ENCODE assay signal across 8 mouse cellular contexts in the genomic region with DNA sequence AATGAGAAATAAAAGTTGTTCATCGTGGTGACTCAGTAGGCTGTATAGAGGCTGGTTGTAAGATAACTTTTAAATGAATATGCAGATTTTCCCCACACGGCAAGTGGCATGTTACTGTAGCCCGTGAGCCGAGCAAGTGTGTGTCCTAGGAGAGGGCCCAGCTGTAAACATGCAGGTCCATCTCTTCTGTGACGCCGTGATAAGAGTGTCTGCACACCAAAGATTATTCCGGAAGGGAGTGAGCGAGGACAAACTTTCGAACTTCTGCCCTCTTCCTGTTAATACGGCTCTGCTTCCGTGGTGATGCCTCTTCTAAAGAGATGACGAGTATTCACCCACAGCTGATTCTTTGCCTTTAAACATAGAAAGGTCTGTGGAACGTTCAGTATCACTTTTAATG. TPM values are rescaled to one million over a fixed set of nuclear protein-coding genes. Genes with fewer than 3 reads are reported as not detected.
A peak's percentile ranks its signal among the peaks of the same experiment; 100 is the strongest.
DNase-seq lines count a peak whose midpoint lies in the region; ATAC-seq and TF ChIP-seq lines count a peak whose summit lies in the region.

No protein-coding gene starts in this region.

- H3K36me3 ChIP-seq in heart, embryonic 14.5 days (ENCODE audit: control insufficient read depth, insufficient read depth, low read length) = no peaks in the 10 kb centered on the region
- no peaks in the 10 kb centered on the region for H3K36me3 ChIP-seq in limb, embryonic 14.5 days (ENCODE audit: control insufficient read depth, insufficient read depth, low read length)

- H3K4me3 ChIP-seq in heart, embryonic 14.5 days (ENCODE audit: control insufficient read depth in 1 of 2, insufficient read depth in 1 of 2, low read depth in 1 of 2, low read length in 2 of 2) = no peak overlapping the region
- peak overlapping the region; percentile 61; the same call in 1 of the 2 replicates for H3K4me3 ChIP-seq in cortical plate, adult 2 months (ENCODE audit: insufficient read depth, low read length)
- H3K4me3 ChIP-seq in limb, embryonic 14.5 days (replicated peaks; ENCODE audit: low read length) = peak overlapping the region; percentile 80

- H3K9ac ChIP-seq in heart, embryonic 14.5 days (ENCODE audit: low read length) = peak overlapping the region; percentile 86
- peak overlapping the region; percentile 67; the same call in 1 of the 2 replicates for H3K9ac ChIP-seq in limb, embryonic 14.5 days (ENCODE audit: low read depth, low read length, severe bottlenecking)

- TF ChIP-seq CTCF in cortical plate, adult 2 months (IDR thresholded peaks at IDR 0.05; ENCODE audit: extremely low read depth, insufficient read depth, low read length) = no peak

- H3K27me3 ChIP-seq in heart, embryonic 14.5 days (ENCODE audit: control insufficient read depth, insufficient read depth, low read length) = no peaks in the 10 kb centered on the region
- H3K27me3 ChIP-seq in limb, embryonic 14.5 days (ENCODE audit: control insufficient read depth, insufficient read depth, low read length) = no peaks in the 10 kb centered on the region

- WGBS in heart, embryonic 14.5 days = 54% methylated on average over 13 of the region's 13 CpGs
- WGBS in limb, embryonic 14.5 days = 82% methylated on average over 13 of the region's 13 CpGs

- peaks cover 2 to 11% of the 10 kb centered on the region in 2 experiments; a peak in 3 of 4 replicates for H3K4me1 ChIP-seq in heart, embryonic 14.5 days (ENCODE audit: control insufficient read depth in 2 of 2, insufficient read depth in 2 of 2, low read length in 2 of 2)
- peaks cover 4% of the 10 kb centered on the region for H3K4me1 ChIP-seq in cortical plate, adult 2 months (ENCODE audit: control insufficient read depth, insufficient read depth, low read length)
- H3K4me1 ChIP-seq in limb, embryonic 14.5 days (ENCODE audit: control insufficient read depth, insufficient read depth, low read length) = peaks cover 10% of the 10 kb centered on the region

- no peak for DNase-seq in heart, postnatal 36 days
- no peak for DNase-seq in limb, embryonic 14.5 days (ENCODE audit: low spot score)
- peak; percentile 19 for DNase-seq in skeletal muscle tissue, adult 2 months (ENCODE audit: low read depth, low spot score)
- no peak for DNase-seq in layer of hippocampus, adult 9-11 months
- no peak for DNase-seq in cerebellum, postnatal 4 days (ENCODE audit: low spot score in 2 of 2)

- TF ChIP-seq POLR2A in cortical plate, adult 2 months (IDR thresholded peaks at IDR 0.05; ENCODE audit: extremely low read depth, insufficient read depth, low read length) = no peak
- no peak for TF ChIP-seq POLR2A in limb, embryonic 14.5 days (IDR thresholded peaks at IDR 0.05; ENCODE audit: borderline replicate concordance, extremely low read depth, insufficient read depth, insufficient read length)

- H3K9me3 ChIP-seq in heart, embryonic 14.5 days (ENCODE audit: control insufficient read depth, low read length) = no peaks in the 10 kb centered on the region
- H3K9me3 ChIP-seq in limb, embryonic 14.5 days (ENCODE audit: control insufficient read depth, low read length) = no peaks in the 10 kb centered on the region

- ATAC-seq in heart, embryonic 14.5 days (ENCODE audit: insufficient number of reproducible peaks, insufficient read depth, low FRiP score, low read depth) = no peak
- no peak for ATAC-seq in limb, embryonic 14.5 days (ENCODE audit: low FRiP score, low read depth)
- no peak for ATAC-seq in monocyte, adult 5-6 weeks (replicated peaks; ENCODE audit: insufficient number of reproducible peaks, low FRiP score, low TSS enrichment, poor library complexity, severe bottlenecking)

- H3K4me2 ChIP-seq in heart, embryonic 14.5 days (ENCODE audit: low read length) = peak overlapping the region; percentile 93
- H3K4me2 ChIP-seq in limb, embryonic 14.5 days (replicated peaks; ENCODE audit: low read depth, low read length, severe bottlenecking) = peak overlapping the region; percentile 55

- intact Hi-C loops in heart, postnatal 36 days (cut with DNase I) = no loop called here

- H3K27ac ChIP-seq in heart, embryonic 14.5 days (replicated peaks in 1 of 2; ENCODE audit: control insufficient read depth in 1 of 2, insufficient read depth in 1 of 2, low read depth in 2 of 2, low read length in 2 of 2) = no peak overlapping the region
- H3K27ac ChIP-seq in cortical plate, adult 2 months (ENCODE audit: insufficient read depth, low read length) = no peak overlapping the region
- no peak overlapping the region for H3K27ac ChIP-seq in limb, embryonic 14.5 days (replicated peaks; ENCODE audit: low read depth, low read length)

RNA-seq across cellular contexts. Expression of a gene that starts 1.4 kb away (rescaled TPM):
- polyA plus RNA-seq in heart, embryonic 14.5 days (2014; fragmentation: Nextera tagmentation; extraction: Ambion mirVana) = 25.2 and 25.9 TPM in 2 replicates
- 10 to 100 TPM; 18.6 to 20.4 TPM for total RNA-seq in heart, postnatal 36 days (2021)
- polyA plus RNA-seq in cortical plate, adult 2 months (2012; rRNA removed) = 36.2 and 36.4 TPM in 2 replicates
- 24.7 and 25.8 TPM in 2 replicates for polyA plus RNA-seq in limb, embryonic 14.5 days (2012; rRNA removed)
- polyA plus RNA-seq in limb, embryonic 14.5 days (2014; fragmentation: Nextera tagmentation; extraction: Ambion mirVana) = 40.6 and 44.8 TPM in 2 replicates
- total RNA-seq in monocyte, adult 5-6 weeks (2017) = 47.6 to 48.1 TPM (median 48.0 TPM) in 3 replicates

Comparison
In these comparisons a context has a peak if more than half of its experiments do, and no peak if none do; other contexts are left out.
1. H3K4me3 ChIP-seq: peak in cortical plate, adult 2 months (single experiment) and limb, embryonic 14.5 days (single experiment); none in heart, embryonic 14.5 days (0 of 2).